Mouse (Mus musculus): ENCODE measurements around the gene Bbc3. TPM values are rescaled to one million over a fixed set of nuclear protein-coding genes. Genes with fewer than 3 reads are reported as not detected.

The Bbc3 gene
- polyA plus RNA-seq, 1 experiment from 2014 or later: 5.9 TPM

DNA sequence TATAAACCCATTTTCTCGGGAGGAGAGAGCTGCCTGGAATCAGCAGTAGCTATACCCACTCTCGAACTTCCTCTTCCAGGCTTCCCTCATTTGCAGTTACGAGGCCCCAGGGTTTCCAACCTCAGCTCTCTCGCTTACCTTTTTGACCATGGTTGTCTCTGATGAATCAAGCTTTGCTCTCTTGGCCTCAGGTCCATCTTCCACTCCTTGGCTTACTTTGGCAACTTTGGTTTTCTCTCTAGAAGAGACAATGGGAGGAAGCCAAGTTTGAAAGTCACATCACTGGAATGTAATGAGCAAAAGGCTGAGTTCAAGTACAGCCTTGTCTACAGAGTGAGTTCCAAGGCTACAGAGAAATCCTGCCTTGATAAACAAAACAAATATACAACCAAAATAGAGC, 58.5 kb downstream of the Bbc3 start:
- H3K27me3 ChIP-seq (replicated peaks): no peaks in the 10 kb centered on the region
- H3K9me3 ChIP-seq: no peaks in the 10 kb centered on the region
- H3K36me3 ChIP-seq: peaks cover 28% of the 10 kb centered on the region
- 72% methylated on average over 4 of the region's 4 CpGs for WGBS
- no peak for ATAC-seq
- no peak overlapping the region for H3K4me2 ChIP-seq (replicated peaks)
- no peak overlapping the region for H3K9ac ChIP-seq
- H3K27ac ChIP-seq: peak overlapping the region; percentile 61
- peaks cover 16% of the 10 kb centered on the region; the same call in 1 of the 2 replicates for H3K4me1 ChIP-seq (replicated peaks)
- H3K4me3 ChIP-seq (replicated peaks): no peak overlapping the region

Other genes with a start within 250 kb of the Bbc3 start
- 0.03 and 0.06 TPM in 2 replicates for gene Zfp541, start 246.6 kb upstream of the Bbc3 start, polyA plus RNA-seq (2015; fragmentation: Nextera tagmentation; extraction: Ambion mirVana)
- gene Napa, start 209.9 kb upstream of the Bbc3 start, polyA plus RNA-seq (2015; fragmentation: Nextera tagmentation; extraction: Ambion mirVana): 186 and 194 TPM in 2 replicates
- gene Kptn, start 188.5 kb upstream of the Bbc3 start, polyA plus RNA-seq (2015; fragmentation: Nextera tagmentation; extraction: Ambion mirVana): 24.4 and 25.6 TPM in 2 replicates
- 0.15 and 0.23 TPM in 2 replicates for gene Slc8a2, start 178.6 kb upstream of the Bbc3 start, polyA plus RNA-seq (2015; fragmentation: Nextera tagmentation; extraction: Ambion mirVana)
- gene Meis3, start 133.3 kb upstream of the Bbc3 start, polyA plus RNA-seq (2015; fragmentation: Nextera tagmentation; extraction: Ambion mirVana): 30.8 and 31.8 TPM in 2 replicates
- gene Dhx34, start 86.4 kb upstream of the Bbc3 start, polyA plus RNA-seq (2015; fragmentation: Nextera tagmentation; extraction: Ambion mirVana): 21.8 and 34.2 TPM in 2 replicates
- gene C5ar2, start 64.2 kb upstream of the Bbc3 start, polyA plus RNA-seq (2015; fragmentation: Nextera tagmentation; extraction: Ambion mirVana): 0.13 and 0.23 TPM in 2 replicates
- 2.4 TPM in 2 replicates for gene C5ar1, start 48.9 kb upstream of the Bbc3 start, polyA plus RNA-seq (2015; fragmentation: Nextera tagmentation; extraction: Ambion mirVana)
- gene Inafm1, start 34.8 kb upstream of the Bbc3 start, polyA plus RNA-seq (2015; fragmentation: Nextera tagmentation; extraction: Ambion mirVana): 16.4 and 16.6 TPM in 2 replicates
- 23.3 and 24.7 TPM in 2 replicates for gene Ccdc9, start 21.6 kb upstream of the Bbc3 start, polyA plus RNA-seq (2015; fragmentation: Nextera tagmentation; extraction: Ambion mirVana)
- gene Sae1, start 79.4 kb downstream of the Bbc3 start, polyA plus RNA-seq (2015; fragmentation: Nextera tagmentation; extraction: Ambion mirVana): 270 and 284 TPM in 2 replicates
- gene Zc3h4, start 92.5 kb downstream of the Bbc3 start, polyA plus RNA-seq (2015; fragmentation: Nextera tagmentation; extraction: Ambion mirVana): 13.8 and 14.4 TPM in 2 replicates
- 48.9 and 54.8 TPM in 2 replicates for gene Tmem160, start 144.4 kb downstream of the Bbc3 start, polyA plus RNA-seq (2015; fragmentation: Nextera tagmentation; extraction: Ambion mirVana)
- 0.25 and 0.38 TPM in 2 replicates for gene Npas1, start 169.3 kb downstream of the Bbc3 start, polyA plus RNA-seq (2015; fragmentation: Nextera tagmentation; extraction: Ambion mirVana)

Data from intestine, embryonic 15.5 days (tissue).